Mouse (Mus musculus): ENCODE results near the gene Edn1.

Gene Edn1

DNA sequence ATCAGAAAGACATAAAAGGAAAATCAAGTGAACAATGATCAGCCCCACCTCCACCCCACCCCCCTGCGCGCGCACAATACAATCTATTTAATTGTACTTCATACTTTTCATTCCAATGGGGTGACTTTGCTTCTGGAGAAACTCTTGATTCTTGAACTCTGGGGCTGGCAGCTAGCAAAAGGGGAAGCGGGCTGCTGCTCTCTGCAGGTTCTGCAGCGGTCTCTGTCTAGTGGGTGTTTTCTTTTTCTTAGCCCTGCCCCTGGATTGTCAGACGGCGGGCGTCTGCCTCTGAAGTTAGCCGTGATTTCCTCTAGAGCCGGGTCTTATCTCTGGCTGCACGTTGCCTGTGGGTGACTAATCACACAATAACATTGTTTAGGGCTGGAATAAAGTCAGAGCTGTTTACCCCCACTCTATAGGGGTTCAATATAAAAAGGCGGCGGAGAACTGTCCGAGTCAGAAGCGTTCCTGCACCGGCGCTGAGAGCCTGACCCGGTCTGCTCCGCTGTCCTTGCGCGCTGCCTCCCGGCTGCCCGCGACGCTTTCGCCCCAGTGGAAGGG is at the start of gene Edn1:
Edn1 (plus strand) TSS at position 316 of the 561 bp plus-strand sequence.
- DNase-seq, result no peak

DNA sequence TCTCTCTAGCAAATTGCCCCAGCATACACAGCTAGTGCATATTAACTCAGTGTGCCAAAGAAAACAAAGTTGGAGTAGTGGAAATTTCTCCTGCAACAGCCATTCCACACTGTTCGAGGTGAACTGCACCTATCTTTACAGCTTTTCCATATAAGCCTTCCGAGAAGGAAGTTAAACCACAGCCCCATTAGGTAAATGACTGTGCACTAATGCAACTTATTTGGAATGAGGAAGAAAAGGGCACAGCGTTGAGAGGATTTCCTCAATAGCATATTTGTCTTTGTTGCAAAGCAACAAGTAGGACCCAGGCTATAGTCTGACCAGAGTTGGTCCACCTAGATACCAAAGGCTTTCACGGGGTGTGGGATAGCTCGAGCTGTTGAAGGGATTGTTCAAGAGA is 47.5 kb upstream of the Edn1 start:
- no peak for DNase-seq

DNA sequence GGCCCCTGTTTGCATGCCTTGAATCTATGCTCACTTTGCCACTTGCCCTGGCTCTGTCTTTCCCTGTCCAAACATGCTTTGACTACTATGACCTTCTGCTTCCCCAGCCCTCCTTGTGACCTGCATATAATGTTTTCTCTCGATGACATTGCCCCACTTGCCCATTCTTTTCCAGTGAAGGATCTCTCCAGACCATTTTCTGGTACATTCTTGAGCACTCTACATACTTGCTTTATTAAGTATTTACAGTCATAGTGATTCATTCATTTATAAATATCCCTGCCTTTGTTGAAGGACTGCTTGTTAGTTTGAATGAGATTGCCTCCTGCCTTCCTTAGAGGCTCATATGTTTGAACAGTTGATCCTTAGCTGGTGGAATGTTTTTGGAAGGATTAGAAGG is 46.2 kb upstream of the Edn1 start:
- no peak for DNase-seq

DNA sequence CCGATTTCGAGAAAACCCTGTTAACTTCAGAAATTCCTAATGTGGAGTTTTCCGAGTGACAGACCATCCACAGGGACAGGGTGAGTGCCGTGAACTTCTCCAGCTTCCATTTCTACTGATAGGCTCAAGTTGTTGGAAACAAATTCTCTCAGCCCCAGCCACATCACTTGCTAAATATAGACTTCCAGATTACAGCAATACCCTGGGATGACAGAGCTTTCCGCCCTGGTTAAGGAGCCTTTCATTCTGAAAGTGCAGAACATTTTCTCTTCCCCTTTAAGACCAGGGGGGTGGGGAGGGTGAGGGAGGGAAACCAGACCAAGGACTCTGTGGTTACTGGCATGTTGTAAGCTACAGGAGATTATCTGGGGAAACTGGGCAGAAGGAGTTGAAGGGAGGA is 42.9 kb upstream of the Edn1 start:
- DNase-seq, result no peak

DNA sequence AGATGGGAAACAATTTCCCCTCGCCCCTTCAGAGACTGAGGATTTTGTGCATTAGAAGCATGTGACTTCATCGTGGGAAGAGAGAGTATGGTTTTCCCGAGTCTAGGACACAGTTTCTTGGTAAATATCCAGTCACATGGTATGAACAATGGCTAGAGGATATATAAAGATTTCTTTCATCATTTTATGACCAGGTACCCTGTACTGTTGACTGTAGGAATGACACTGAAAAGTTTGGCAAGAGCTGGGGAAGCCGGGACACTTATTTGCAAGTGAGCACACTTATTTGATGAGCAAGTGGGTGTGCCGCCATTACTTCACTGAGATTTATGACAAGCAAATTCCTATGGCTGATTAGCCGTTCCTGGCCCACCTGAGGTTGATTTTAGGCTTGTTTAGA is 40.6 kb upstream of the Edn1 start:
- DNase-seq, result no peak

DNA sequence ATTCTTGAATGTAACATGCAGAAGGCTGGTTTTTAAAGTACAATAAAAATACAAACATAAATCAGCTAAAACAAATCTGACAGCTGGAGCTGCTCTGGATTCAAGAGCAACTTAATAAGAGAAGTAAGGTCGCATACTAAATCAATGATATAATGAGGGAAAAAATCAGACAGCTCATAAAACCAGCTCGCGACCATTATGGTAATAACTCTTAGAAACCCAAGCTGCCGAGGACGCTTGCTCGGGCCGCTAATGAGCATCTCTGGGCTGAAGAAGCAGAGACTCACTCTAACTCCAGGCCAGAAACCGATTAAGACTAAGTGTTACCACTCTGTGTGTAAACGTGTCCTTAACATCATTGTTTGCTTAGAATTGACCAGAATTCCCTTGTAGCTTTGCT is 31.2 kb upstream of the Edn1 start:
- no peak for DNase-seq

DNA sequence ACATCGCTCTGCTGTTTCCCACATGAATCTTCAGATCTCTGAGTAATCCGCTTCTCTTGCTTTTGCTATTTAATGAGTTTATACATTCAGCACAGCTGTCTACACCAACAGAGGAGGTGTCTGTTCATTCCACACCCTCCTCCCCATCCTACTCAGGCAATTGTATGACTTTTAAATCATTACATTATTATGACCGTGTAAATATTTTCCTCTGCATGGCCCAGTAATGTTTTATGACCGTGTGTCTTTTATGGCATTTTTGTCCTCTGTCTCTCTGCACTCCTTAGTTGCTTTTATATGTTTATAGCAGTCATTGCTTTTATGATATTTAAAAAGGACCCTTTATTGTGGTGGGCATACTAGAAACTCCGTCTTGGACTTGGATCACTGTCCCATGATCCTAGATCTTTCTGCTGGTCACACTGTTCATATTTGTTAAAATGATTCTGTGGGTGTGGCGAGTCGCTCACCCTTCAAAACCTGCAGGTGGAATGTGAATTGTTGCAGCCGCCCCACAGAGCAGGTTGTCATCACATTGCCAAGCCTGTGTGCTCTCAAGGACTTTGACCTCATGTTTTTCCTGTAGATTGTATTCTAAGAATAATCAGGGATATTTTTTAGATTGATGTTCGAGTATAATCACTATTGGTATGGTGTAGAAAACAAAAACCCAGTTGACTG is 24.4 kb upstream of the Edn1 start:
- no peak for DNase-seq

DNA sequence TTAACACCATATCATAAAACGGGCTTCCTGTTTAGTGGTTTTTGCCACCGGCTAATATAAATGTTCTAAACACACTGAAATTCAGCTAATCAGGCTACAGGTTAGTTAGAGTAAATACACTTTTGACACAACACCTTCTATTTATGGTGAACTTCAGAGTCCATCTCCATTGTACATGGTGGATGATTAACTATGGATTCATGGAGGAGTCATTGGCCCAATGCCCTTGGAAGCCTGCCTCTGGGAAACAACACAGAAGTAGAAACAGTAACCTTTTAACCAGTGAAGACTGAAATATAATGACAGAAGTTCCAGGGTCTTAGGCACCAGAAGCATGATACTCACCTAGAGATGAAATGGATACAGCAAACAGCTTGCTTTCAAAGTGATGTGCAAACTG is 23.5 kb upstream of the Edn1 start:
- no peak for DNase-seq

DNA sequence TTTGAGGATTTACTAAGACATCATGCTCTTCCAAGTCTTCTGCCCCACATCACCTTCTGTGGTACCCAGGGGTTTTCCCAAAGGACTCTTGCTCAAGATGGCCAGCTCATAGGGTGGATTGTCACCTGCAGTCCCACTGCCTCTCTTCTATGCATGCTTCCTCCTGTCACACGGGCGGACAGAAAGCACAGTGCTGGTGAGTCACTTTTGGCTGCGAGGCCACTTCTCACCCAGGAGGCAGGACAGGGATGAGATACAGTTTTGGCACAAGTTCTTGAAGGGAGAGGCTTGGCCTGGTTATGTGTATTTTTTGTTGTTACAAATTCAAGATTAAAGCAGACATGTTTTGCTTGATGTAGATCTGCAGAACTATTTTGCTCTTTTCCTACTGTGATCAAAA is 15.4 kb upstream of the Edn1 start:
- no peak for DNase-seq

DNA sequence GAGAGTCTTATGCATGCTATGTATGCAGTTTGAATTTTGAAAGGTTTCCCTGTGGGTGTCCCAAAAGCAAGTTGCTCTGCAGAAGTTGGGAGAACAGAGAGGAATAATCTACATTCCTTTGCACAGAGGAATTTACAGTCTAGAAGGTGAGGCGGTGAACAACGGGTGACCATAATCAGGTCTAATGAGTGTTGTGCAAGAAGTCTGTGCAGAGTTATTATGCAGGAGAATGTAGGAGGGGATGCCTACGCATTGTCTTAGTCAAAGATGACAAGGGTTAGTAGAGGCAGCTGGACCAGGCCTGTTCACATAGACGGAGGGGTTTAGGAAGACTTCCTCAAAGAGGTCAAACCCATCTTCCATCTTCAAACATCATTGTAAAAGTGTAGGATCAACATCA is 14.5 kb upstream of the Edn1 start:
- no peak for DNase-seq

DNA sequence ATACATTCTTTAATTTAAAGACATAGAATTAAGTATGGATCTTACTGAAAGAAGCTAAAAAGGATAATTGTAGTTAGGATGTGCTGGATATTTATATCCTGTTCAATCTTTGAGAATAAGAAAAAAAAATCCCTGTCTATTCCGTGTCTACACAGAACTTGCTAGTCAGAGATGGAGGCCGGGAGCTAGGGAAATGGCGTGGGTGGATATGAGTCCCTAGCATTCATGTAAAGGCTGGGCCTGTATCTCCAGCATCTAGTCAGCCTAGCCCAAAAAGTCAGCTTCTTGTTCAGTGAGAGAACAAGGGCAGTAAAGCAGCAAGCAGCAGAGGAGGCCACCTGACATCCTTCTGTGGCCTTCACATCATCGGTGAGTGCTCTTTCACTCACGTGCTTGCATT is 8.7 kb upstream of the Edn1 start:
- DNase-seq, result no peak

DNA sequence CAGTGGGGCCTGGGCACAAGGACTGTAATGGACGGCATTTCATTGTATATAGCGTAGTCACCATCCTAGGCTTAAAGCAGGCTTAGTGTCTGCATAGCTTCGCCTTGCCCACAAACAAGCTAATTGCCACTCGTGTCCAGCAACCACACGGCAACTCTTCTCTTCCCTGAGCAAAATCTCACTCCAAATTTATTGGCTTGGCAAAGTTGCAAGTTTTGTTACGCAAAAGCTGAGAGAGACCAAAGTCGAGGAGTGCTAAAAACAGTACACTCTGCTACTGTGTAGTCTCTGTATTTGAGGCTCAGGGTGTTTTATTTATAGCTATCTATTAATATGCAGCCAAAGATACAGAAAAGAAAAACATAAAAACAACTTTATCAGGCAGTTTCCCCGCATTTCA is 3.0 kb upstream of the Edn1 start:
- no peak for DNase-seq

DNA sequence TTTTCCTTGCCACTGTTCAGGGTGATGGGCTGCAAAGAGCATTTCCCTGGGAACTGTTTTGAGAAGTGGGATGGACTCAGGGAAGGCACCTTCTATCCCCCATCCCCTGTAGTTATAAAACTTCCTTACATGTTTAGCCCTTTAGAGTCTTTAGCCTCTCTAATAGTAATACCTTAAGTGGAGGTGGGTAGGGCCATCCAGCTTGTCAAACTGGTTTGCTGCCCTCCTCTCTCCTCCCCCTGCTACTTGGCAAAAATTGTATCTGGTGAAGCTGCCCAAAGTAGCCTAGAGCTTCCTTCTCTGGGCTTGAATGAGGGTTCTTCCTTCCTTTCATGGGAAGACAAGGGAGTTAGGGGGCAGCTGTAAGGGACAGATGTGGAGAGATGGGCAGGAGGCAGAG is 2.5 kb upstream of the Edn1 start:
- DNase-seq, result no peak

DNA sequence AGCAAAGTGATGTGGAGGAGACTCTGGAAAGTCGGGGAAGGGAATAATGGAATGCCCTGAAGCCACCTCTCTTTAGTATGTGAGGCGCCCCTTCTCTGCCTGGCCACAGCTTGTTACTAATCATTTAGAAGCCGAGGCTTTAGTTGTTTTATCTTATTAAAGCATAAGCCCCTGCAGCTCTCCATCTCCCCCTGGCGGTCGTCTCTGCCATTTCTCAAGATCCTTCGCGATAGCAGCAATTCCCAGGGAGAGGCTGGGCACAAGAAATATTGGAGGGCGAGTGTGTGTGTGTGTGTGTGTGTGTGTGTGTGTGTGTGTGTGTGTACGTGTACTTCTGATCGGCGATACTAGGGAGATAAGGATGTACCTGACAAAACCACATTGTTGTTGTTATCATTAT is 709 bp upstream of the Edn1 start:
- peak; percentile 86 for DNase-seq

DNA sequence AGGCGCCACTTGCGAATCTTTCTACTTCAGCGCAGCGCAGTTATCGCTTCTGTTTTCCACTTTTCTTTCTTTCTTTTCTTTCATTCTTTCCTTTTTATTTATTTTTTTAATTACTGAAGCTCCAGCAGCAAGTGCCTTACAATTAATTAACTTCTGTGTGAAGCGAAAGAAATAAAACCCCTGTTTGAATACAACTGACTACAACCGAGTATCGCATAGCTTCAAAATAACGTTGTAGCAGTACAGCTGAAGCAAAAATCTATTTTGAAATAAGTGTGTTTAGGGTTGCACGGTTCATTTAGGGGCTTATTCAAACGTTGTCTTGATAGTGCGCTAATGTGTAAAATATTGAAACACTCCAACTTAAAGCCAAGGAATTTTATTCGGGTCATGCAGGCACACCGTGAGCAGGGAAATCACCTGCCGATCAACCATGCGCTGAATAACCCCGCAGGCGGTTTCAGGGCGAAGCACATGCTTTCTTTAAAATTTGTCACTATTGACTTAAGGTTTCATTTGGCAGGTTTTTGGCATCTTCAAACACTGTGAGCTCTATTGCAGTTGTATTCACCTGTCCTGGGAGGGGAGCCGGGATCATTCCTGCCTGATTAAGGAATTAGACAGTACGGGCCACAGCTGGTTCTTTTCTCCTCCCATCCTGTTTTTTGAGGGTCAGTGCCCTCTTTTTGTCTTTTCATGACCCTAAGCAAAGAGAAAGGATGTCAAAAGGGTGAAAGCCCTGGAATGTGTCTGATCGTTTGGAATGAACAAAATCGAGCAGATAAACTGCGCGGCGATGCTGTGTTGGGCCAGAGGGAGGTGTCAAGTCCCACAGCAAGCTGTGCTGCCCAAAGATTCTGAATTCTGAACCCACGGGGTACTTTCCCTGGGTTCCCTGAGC is 935 bp downstream of the Edn1 start:
- DNase-seq, result no peak

DNA sequence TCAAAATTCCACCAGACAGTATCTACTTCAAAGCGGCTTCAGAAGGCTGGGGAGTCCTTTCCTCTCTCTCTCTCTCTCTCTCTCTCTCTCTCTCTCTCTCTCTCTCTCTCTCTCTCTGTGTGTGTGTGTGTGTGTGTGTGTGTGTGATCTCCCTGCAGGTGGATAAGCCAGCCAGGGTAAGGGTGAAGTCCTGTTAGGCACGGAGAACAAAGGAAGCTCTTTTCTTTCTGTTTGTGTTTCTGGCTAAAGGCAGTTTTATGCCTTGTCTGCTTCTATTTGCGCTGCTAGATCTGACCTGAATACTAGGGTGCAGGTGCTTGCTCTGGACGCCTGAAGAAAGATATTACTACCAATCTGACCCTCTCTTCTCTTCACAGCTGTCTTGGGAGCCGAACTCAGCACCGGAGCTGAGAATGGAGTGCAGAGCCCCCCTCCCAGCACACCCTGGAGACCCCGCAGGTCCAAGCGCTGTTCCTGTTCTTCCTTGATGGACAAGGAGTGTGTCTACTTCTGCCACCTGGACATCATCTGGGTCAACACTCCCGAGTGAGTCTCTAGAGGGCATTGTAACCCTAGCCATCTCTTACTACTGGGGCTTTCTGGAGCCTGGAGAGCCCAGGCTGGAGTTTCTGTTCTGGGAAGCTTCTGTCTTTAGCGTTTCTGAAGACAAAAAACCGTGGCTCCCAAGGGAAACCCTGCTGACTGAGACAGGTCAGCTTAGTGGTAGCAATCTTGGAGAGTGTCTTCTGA is 2.1 kb downstream of the Edn1 start:
- no peak for DNase-seq

DNA sequence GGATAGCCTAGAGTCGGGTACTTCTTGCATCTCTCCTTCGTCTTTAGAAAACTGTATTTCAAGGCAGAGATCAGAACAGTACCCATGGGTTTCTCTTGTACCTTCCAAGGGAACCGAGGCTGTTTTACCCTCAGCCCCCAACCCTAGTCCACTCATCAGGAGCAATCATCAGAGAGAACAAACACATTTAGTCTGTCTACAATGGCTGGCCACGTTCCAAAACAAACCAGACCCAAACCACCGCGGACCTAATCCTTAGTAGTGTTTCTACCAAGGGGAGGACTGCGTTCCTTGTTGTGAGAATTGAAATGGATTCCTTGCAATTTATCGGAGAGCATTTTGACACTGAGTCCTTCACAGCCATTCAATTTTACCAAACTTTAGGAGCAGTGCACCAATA is 2.9 kb downstream of the Edn1 start:
- DNase-seq, result no peak

DNA sequence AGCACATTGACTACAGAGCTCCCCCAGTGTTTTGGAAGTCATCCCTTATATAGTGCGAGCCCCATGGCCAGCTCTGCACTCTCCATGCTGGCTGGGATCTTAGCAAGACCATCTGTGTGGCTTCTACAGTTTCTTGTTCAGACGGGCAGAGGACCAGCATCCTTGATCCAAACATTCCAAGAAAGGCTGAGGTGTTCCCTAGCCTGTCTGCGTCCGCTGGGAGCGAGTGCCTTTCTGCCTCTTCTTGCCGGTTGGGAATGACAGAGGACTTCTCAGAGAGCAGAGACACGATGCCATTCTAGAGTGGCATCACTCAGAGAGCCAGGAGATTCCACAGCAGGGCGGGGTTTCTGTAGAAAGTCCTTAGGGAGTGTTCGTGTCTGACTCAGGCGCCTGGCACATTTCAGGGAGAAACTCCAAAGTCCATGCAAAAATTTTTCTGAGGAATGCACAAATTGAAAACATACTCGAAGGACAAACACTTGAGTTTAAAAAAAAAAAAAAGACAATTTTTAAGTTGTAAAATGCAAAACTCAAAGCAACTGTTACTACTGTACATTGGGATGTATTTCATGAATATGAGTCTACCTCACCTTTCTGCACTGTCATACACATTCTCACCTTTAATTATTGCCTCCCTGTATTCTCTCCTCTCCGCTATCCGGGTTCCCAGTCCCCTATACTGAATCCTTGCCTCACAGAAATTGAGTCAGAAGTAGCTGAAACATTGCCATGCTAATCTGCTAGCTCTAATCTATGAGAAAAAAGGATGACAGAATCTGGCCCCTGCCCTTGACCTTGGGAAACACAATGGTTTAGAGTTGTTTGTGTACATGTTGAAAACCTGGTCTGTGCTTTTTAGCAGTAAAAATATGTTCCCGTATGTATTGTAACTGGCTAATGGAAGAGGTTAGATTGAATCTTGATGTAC is 5.9 kb downstream of the Edn1 start:
- no peak for DNase-seq

DNA sequence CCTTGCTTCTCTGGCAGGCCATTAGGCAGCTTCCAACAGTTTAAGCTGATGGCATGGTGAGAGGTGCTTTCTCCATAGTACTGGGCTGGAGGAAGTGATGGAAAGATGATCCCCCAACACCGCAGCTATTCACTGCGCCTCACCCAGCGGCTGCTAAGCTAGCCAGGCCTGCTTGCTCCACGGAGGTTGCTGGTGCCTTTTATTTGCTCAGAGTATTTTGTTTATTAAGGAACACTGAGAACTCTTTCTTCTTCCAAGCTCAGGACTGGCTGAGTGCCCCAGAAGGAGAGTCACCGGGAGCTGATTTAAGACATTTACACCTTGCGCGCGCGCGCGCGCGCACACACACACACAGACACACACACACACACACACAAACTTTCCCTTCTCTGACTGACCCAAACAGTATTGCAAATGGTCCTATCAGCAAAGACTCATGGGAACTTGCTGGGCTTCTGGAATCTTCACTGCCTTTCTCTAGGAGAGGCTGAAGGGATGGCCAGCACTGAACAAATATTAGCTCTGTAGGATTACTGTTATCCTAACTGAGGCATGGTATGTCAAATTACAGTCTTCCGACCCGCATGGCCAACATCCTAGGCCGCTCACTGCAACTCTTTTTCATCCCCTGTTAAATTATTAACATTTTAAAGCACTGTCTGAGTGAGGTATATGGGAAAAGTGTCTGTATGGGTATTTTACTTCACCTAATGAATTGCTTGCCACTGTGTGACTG is 7.3 kb downstream of the Edn1 start:
- no peak for DNase-seq

DNA sequence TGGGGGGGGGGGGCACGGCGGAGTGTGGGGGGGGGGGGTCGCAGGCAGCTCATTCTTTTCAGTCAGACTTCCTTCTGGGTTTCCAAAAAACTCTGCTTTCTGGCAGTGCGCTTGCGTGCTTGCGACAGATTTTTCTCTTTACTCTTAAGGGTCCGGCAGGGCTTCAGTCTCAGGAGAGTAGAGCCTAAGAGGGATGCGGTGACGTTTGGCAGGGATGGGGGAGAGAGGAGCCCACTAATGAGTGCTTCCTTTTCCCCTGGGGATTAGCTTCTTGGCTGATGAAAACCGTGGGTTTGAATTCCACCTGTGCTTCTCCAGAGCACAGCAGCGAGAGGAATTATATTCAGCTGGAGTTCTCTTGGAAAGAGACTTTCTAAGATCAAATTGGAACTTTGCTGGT is 8.5 kb downstream of the Edn1 start:
- DNase-seq, result no peak

DNA sequence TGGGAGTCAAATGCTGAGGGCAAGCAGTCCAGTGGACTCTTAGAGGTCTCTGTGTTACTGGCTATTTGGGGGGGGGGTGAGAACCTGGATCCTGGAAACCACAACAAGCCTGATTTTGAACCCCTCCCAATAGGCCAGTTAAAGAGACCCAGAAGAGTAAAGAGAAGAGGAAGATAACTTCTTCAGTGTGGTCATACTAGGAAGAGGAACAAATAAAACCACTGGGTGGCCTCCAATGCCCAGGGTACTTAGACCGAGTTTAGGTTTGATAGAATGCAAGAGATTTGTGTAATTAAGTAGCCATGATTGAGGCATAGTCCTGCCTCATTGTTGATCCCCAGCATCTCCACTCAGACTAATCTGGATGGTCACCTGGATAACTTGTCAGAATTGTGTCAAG is 14.4 kb downstream of the Edn1 start:
- DNase-seq, result no peak

DNA sequence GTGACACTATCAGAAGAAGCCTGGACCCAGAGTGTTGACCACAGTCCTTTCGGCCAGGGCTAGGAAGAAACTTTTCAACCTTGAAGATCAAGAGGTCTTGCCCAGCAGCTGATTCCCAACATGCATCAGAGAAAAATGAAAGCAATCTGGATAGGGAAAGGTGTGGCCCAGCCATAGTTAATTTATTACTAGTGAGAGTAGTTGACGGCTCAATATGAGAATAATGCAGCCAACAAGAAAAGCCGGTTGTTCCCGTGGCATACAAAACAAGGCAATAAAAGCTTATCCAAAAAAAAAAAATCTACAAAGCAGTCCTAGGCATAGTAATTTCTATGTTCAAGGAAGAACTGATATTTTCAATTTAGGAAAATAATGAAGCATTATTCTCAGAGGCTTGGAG is 16.5 kb downstream of the Edn1 start:
- no peak for DNase-seq
